Comparison of ENCODE assay signal across 11 mouse cellular contexts in genomic region chr6:52621731-52622480, GRCm38 (mm10). TPM values are rescaled to one million over a fixed set of nuclear protein-coding genes. Genes with fewer than 3 reads are reported as not detected.
DNase-seq lines count a peak whose midpoint lies in the region; ATAC-seq and TF ChIP-seq lines count a peak whose summit lies in the region.
"Had no signal": no experiment of that assay in that cellular context is flagged by ENCODE, and none has a peak within 500 bp of the region (broad histone marks: within the 10 kb centered on the region; RNA-seq: fewer than 3 reads in every experiment).

No protein-coding gene starts in this region.

- ATAC-seq in embryonic facial prominence, embryonic 12.5 days (ENCODE audit: insufficient number of reproducible peaks, insufficient read depth, low FRiP score, low TSS enrichment) = no peak
- ATAC-seq in kidney, postnatal 0 days (replicated peaks; ENCODE audit: low FRiP score, low read depth) = no peak
- ATAC-seq in megakaryocyte progenitor cell, adult 5-6 weeks (replicated peaks; ENCODE audit: poor library complexity) = peak; percentile 44
- ATAC-seq in hindbrain, embryonic 14.5 days (ENCODE audit: low FRiP score) = no peak
- no peak for ATAC-seq in hindbrain, embryonic 16.5 days
- ATAC-seq: forebrain, embryonic 15.5 days had no signal

- no peaks in the 10 kb centered on the region for H3K27me3 ChIP-seq in embryonic facial prominence, embryonic 12.5 days
- H3K27me3 ChIP-seq in kidney, postnatal 0 days (ENCODE audit: insufficient read depth, low read length) = no peaks in the 10 kb centered on the region
- no peaks in the 10 kb centered on the region for H3K27me3 ChIP-seq in hindbrain, embryonic 14.5 days (ENCODE audit: control insufficient read depth, insufficient read depth, low read length)
- H3K27me3 ChIP-seq in hindbrain, embryonic 16.5 days (replicated peaks; ENCODE audit: control insufficient read depth, insufficient read depth, low read length) = no peaks in the 10 kb centered on the region
- H3K27me3 ChIP-seq: forebrain, embryonic 15.5 days; neural tube, embryonic 15.5 days had no signal

- no peak overlapping the region for H3K9ac ChIP-seq in embryonic facial prominence, embryonic 12.5 days
- H3K9ac ChIP-seq in kidney, postnatal 0 days (ENCODE audit: low read depth, low read length) = no peak overlapping the region
- H3K9ac ChIP-seq in hindbrain, embryonic 14.5 days = no peak overlapping the region
- H3K9ac ChIP-seq in hindbrain, embryonic 16.5 days (ENCODE audit: low read depth, low read length) = no peak overlapping the region
- H3K9ac ChIP-seq: forebrain, embryonic 15.5 days; neural tube, embryonic 15.5 days had no signal

- no peaks in the 10 kb centered on the region for H3K9me3 ChIP-seq in embryonic facial prominence, embryonic 12.5 days
- H3K9me3 ChIP-seq in kidney, postnatal 0 days (replicated peaks; ENCODE audit: low read length) = no peaks in the 10 kb centered on the region
- H3K9me3 ChIP-seq in hindbrain, embryonic 14.5 days (ENCODE audit: control insufficient read depth, low read length) = no peaks in the 10 kb centered on the region
- H3K9me3 ChIP-seq in hindbrain, embryonic 16.5 days (ENCODE audit: control insufficient read depth, low read length) = no peaks in the 10 kb centered on the region
- H3K9me3 ChIP-seq: forebrain, embryonic 15.5 days; neural tube, embryonic 15.5 days had no signal

- peaks cover 15% of the 10 kb centered on the region; the same call in 1 of the 2 replicates for H3K36me3 ChIP-seq in embryonic facial prominence, embryonic 12.5 days
- H3K36me3 ChIP-seq in kidney, postnatal 0 days (ENCODE audit: insufficient read depth, low read length) = peaks cover 21% of the 10 kb centered on the region
- peaks cover 22% of the 10 kb centered on the region for H3K36me3 ChIP-seq in hindbrain, embryonic 14.5 days (replicated peaks; ENCODE audit: control insufficient read depth, insufficient read depth)
- peaks cover 10% of the 10 kb centered on the region; the same call in 1 of the 2 replicates for H3K36me3 ChIP-seq in hindbrain, embryonic 16.5 days (ENCODE audit: control insufficient read depth, insufficient read depth, low read length)

- peak; percentile 95 for DNase-seq in heart, adult 11 months
- no peak for DNase-seq in heart, postnatal 25 days (ENCODE audit: low spot score)
- peak; percentile 45 for DNase-seq in kidney, postnatal 0 days (ENCODE audit: low spot score)
- DNase-seq in hindbrain, embryonic 14.5 days (ENCODE audit: low spot score) = no peak
- no peak for DNase-seq in left cerebral cortex, postnatal 36 days (ENCODE audit: low spot score in 2 of 2)
- DNase-seq: cerebellum, postnatal 14 days had no signal

- intact Hi-C loops in heart, postnatal 25 days (cut with DNase I) = no loop called here
- intact Hi-C loops in left cerebral cortex, postnatal 36 days (cut with DNase I) = no loop called here

- no peaks in the 10 kb centered on the region for H3K4me1 ChIP-seq in embryonic facial prominence, embryonic 12.5 days
- no peaks in the 10 kb centered on the region for H3K4me1 ChIP-seq in kidney, postnatal 0 days (replicated peaks; ENCODE audit: insufficient read depth, low read length)
- H3K4me1 ChIP-seq in hindbrain, embryonic 14.5 days (replicated peaks; ENCODE audit: control insufficient read depth, insufficient read depth, low read length) = no peaks in the 10 kb centered on the region
- no peaks in the 10 kb centered on the region for H3K4me1 ChIP-seq in hindbrain, embryonic 16.5 days (ENCODE audit: control insufficient read depth, insufficient read depth, low read depth, low read length)
- H3K4me1 ChIP-seq: forebrain, embryonic 15.5 days; neural tube, embryonic 15.5 days had no signal

- no peak for TF ChIP-seq CTCF in kidney, postnatal 0 days (IDR thresholded peaks at IDR 0.05; ENCODE audit: low read depth)

- peak overlapping the region; percentile 26; the same call in 1 of the 2 replicates for H3K27ac ChIP-seq in embryonic facial prominence, embryonic 12.5 days
- H3K27ac ChIP-seq in kidney, postnatal 0 days = no peak overlapping the region
- H3K27ac ChIP-seq in hindbrain, embryonic 14.5 days = no peak overlapping the region
- H3K27ac ChIP-seq in hindbrain, embryonic 16.5 days (ENCODE audit: low read depth, low read length) = no peak overlapping the region
- H3K27ac ChIP-seq: forebrain, embryonic 15.5 days; neural tube, embryonic 15.5 days had no signal

- H3K4me2 ChIP-seq in embryonic facial prominence, embryonic 12.5 days (replicated peaks) = no peak overlapping the region
- no peak overlapping the region for H3K4me2 ChIP-seq in kidney, postnatal 0 days (ENCODE audit: low read length)
- H3K4me2 ChIP-seq in hindbrain, embryonic 14.5 days (replicated peaks) = no peak overlapping the region
- no peak overlapping the region for H3K4me2 ChIP-seq in hindbrain, embryonic 16.5 days (ENCODE audit: low read length)
- H3K4me2 ChIP-seq: forebrain, embryonic 15.5 days; neural tube, embryonic 15.5 days had no signal

- WGBS in embryonic facial prominence, embryonic 12.5 days = 65% methylated on average over 11 of the region's 11 CpGs
- 57% methylated on average over 11 of the region's 11 CpGs for WGBS in kidney, postnatal 0 days
- WGBS in hindbrain, embryonic 14.5 days = 81% methylated on average over 11 of the region's 11 CpGs
- 77% methylated on average over 11 of the region's 11 CpGs for WGBS in hindbrain, embryonic 16.5 days

- H3K4me3 ChIP-seq in embryonic facial prominence, embryonic 12.5 days = no peak overlapping the region
- no peak overlapping the region for H3K4me3 ChIP-seq in kidney, postnatal 0 days (replicated peaks; ENCODE audit: low read depth, low read length)
- no peak overlapping the region for H3K4me3 ChIP-seq in hindbrain, embryonic 14.5 days (replicated peaks; ENCODE audit: low read length)
- no peak overlapping the region for H3K4me3 ChIP-seq in hindbrain, embryonic 16.5 days (ENCODE audit: low read length)
- H3K4me3 ChIP-seq: forebrain, embryonic 15.5 days; neural tube, embryonic 15.5 days had no signal

RNA-seq across cellular contexts. Expression of gene Hibadh, which starts 18.3 kb away (rescaled TPM):
- 100 to 1,000 TPM; 242 to 244 TPM for total RNA-seq in heart, postnatal 25 days (2021)
- polyA plus RNA-seq in embryonic facial prominence, embryonic 12.5 days (2016; fragmentation: Nextera tagmentation; extraction: Ambion mirVana) = 77.1 and 79.8 TPM in 2 replicates
- polyA plus RNA-seq in kidney, postnatal 0 days (2015; fragmentation: Nextera tagmentation; extraction: Ambion mirVana) = 217 and 218 TPM in 2 replicates
- 74.8 and 97.5 TPM in 2 replicates for total RNA-seq in megakaryocyte progenitor cell, adult 5-6 weeks (2015)
- 51.1 and 57.8 TPM in 2 replicates for total RNA-seq in megakaryocyte progenitor cell, adult 5-6 weeks (2017)
- 45.3 and 48.0 TPM in 2 replicates for polyA plus RNA-seq in hindbrain, embryonic 14.5 days (2014; fragmentation: Nextera tagmentation; extraction: Ambion mirVana)
- 72.9 and 82.7 TPM in 2 replicates for polyA plus RNA-seq in hindbrain, embryonic 16.5 days (2015; fragmentation: Nextera tagmentation; extraction: Ambion mirVana)
- 10 to 100 TPM; 45.2 to 47.2 TPM for total RNA-seq in left cerebral cortex, postnatal 36 days (2021)

Comparison
In these comparisons a context has a peak if more than half of its experiments do, and no peak if none do; other contexts are left out.
1. DNase-seq: peak in heart, adult 11 months (single experiment) and kidney, postnatal 0 days (single experiment); none in heart, postnatal 25 days (single experiment), hindbrain, embryonic 14.5 days (single experiment) and left cerebral cortex, postnatal 36 days (0 of 2).